Mouse (Mus musculus) neutrophil, adult 5-6 weeks (primary cell): Measurements from ENCODE around the gene Dlec1. TPM values are rescaled to one million over a fixed set of nuclear protein-coding genes. Genes with fewer than 3 reads are reported as not detected.
A peak's percentile ranks its signal among the peaks of the same experiment; 100 is the strongest.

Source experiments
- ATAC-seq: fragments of 151-379, 151-347 bp; 2 replicates; pipeline ENCODE4 v1.8.0; 2017; ENCODE audit warnings: mild to moderate bottlenecking, moderate TSS enrichment; ENCODE audit not compliant: insufficient number of reproducible peaks, poor library complexity, low FRiP score, severe bottlenecking; ENCODE audit errors: extremely low read depth
- total RNA-seq: library from RNA; stranded (forward); fragments of 200-1000 nt; gene quantifications from 2 replicates; pipeline ENCODE4 v1.2.3, GENCODE M21; 2017

Dlec1 gene
- total RNA-seq, 1 experiment from 2014 or later, result not detected

- no peak for ATAC-seq
Measured at GRCm38 (mm10) chr9:119087309-119087708, 15.0 kb upstream of the Dlec1 start.

- peak; percentile 35 for ATAC-seq
Measured at GRCm38 (mm10) chr9:119088148-119088801, 14.0 kb upstream of the Dlec1 start.

- no peak for ATAC-seq
Measured at GRCm38 (mm10) chr9:119089437-119089836, 12.8 kb upstream of the Dlec1 start.

- ATAC-seq, result no peak
Measured at GRCm38 (mm10) chr9:119090462-119090861, 11.8 kb upstream of the Dlec1 start.

GRCm38 (mm10) chr9:119091581-119092310 is 10.5 kb upstream of the Dlec1 start:
- no peak for ATAC-seq

GRCm38 (mm10) chr9:119092473-119093418 is 9.5 kb upstream of the Dlec1 start:
- ATAC-seq, result no peak

- no peak for ATAC-seq
Measured at GRCm38 (mm10) chr9:119093419-119094295, 8.6 kb upstream of the Dlec1 start, which contains the start of gene Plcd1. Gene Plcd1 (minus strand): TSS chr9:119093502.

- ATAC-seq, result no peak
Measured at GRCm38 (mm10) chr9:119094462-119095109, 7.7 kb upstream of the Dlec1 start.

GRCm38 (mm10) chr9:119100177-119100898 is 1.9 kb upstream of the Dlec1 start:
- ATAC-seq, result no peak

GRCm38 (mm10) chr9:119102783-119103113 is 470 bp downstream of the Dlec1 start:
- no peak for ATAC-seq

GRCm38 (mm10) chr9:119107566-119107965 is 5.3 kb downstream of the Dlec1 start:
- ATAC-seq, result no peak

GRCm38 (mm10) chr9:119109685-119110353 is 7.5 kb downstream of the Dlec1 start:
- ATAC-seq, result no peak

- no peak for ATAC-seq
Measured at GRCm38 (mm10) chr9:119110640-119111039, 8.4 kb downstream of the Dlec1 start.

GRCm38 (mm10) chr9:119114911-119115310 is 12.6 kb downstream of the Dlec1 start:
- ATAC-seq, result no peak

- ATAC-seq, result no peak
Measured at GRCm38 (mm10) chr9:119119409-119120167, 17.3 kb downstream of the Dlec1 start.

GRCm38 (mm10) chr9:119120168-119120560 is 17.9 kb downstream of the Dlec1 start:
- ATAC-seq, result no peak
